Mouse (Mus musculus): ENCODE results near the gene Vmn1r2.
"Not testable (repeated sequence)": the region's sequence is repeated elsewhere in the genome, so short reads cannot be mapped to it uniquely, and the experiment has no call there.

Gene Vmn1r2

GRCm38 (mm10) chr4:3167020-3167419 is at the start of gene Vmn1r2:
Vmn1r2 (plus strand) TSS chr4:3167320.
- not testable (repeated sequence) for DNase-seq

GRCm38 (mm10) chr4:3147926-3148325 is 19.2 kb upstream of the Vmn1r2 start:
- not testable (repeated sequence) for DNase-seq

DNA sequence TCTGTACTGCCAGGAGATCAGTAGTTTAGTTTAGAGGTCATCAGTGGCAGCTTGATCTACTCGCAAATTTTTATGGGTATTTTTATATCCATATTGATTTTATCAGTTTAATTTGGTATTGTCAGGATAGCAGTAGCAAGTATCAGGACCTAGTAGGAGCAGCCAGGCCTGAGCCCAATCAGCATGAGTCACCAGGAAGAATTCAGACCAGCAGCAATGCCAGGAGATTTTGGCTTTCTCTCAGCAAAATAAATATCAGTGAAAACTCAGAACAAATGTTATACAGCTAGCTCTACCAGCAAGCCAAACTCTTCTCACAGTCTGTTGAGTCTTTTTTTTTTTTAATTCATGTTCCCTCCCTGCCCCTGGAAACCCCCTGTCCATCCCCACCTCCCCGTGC is 13.8 kb upstream of the Vmn1r2 start:
- not testable (repeated sequence) for DNase-seq

- not testable (repeated sequence) for DNase-seq
Measured at GRCm38 (mm10) chr4:3164429-3164828, 2.7 kb upstream of the Vmn1r2 start.

GRCm38 (mm10) chr4:3165046-3165445 is 2.1 kb upstream of the Vmn1r2 start:
- DNase-seq: no peak

GRCm38 (mm10) chr4:3174586-3174985 is 7.5 kb downstream of the Vmn1r2 start:
- not testable (repeated sequence) for DNase-seq

- DNase-seq: not testable (repeated sequence)
Measured at GRCm38 (mm10) chr4:3175756-3176155, 8.6 kb downstream of the Vmn1r2 start.

DNA sequence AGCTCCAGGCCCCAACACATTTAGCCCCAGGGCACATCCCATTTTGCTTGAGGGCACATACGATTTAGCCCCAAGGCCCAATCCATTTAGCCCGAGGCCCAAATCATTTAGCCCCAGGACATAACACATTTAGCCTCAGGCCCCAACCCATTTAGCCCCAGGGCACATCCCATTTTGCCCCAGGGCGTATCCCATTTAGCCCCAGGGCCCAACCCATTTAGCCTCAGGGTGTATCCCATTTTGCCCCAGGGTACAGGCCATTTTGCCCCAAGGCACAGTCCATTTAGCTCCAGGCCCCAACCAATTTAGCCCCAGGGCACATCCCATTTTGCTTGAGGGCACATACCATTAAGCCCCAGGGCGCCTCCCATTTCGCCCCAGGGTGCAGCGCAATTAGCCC is 9.1 kb downstream of the Vmn1r2 start:
- not testable (repeated sequence) for DNase-seq

DNA sequence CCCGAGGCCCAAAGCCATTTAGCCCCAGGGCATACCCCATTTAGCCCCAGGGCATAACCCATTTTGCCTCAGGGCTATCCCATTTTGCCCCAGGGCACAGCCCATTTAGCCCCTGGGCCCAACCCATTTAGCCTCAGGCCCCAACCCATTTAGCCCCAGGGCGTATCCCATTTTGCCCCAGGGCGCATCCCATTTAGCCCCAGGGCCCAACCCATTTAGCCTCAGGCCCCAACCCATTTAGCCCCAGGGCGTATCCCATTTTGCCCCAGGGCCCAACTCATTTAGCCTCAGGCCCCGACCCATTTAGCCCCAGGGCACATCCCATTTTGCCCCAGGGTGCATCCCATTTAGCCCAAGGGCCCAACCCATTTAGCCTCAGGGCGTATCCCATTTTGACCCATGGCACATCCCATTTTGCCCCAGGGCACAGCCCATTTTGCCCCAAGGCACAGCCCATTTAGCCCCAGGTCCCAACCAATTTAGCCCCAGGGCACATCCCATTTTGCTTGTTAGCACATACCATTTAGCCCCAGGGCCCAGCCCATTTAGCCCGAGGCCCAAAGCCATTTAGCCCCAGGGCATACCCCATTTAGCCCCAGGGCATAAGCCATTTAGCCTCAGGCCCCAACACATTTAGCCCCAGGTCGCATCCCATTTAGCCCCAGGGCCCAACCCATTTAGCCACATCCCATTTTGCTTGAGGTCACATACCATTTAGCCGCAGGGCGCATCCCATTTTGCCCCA is 9.8 kb downstream of the Vmn1r2 start:
- not testable (repeated sequence) for DNase-seq

GRCm38 (mm10) chr4:3185258-3185657 is 18.1 kb downstream of the Vmn1r2 start, which contains the start of gene Vmn1r3:
Vmn1r3 (minus strand) TSS chr4:3185358.
- DNase-seq: not testable (repeated sequence)

GRCm38 (mm10) chr4:3209643-3210217 is 42.6 kb downstream of the Vmn1r2 start:
- not testable (repeated sequence) for DNase-seq

GRCm38 (mm10) chr4:3213349-3213748 is 46.2 kb downstream of the Vmn1r2 start:
- DNase-seq: not testable (repeated sequence)

- not testable (repeated sequence) for DNase-seq
Measured at GRCm38 (mm10) chr4:3216382-3216781, 49.3 kb downstream of the Vmn1r2 start.

Data from layer of hippocampus, adult 9-11 months (tissue).